Mouse (Mus musculus) heart, adult 2 months (tissue): ENCODE measurements at regions not wholly inside any gene's neighbourhood (a gene's known extent, or its start where the extent isn't known, plus 50 kb on each side); places are given as distances from the start of the nearest gene placed in this dataset.

Source experiments
- CTCF ChIP-seq: fragments of 200-600 bp; IDR thresholded peaks from 2 replicates; pipeline ENCODE4 v1.8.1; 2022; ENCODE audit warnings: antibody characterized with exemption, mild to moderate bottlenecking, moderate library complexity
- EP300 ChIP-seq: fragments of 200-500 bp; IDR thresholded peaks from 2 replicates; pipeline ENCODE4 v1.6.1; 2011; ENCODE audit warnings: low read depth, low read length, control low read depth; ENCODE audit not compliant: insufficient read depth

DNA sequence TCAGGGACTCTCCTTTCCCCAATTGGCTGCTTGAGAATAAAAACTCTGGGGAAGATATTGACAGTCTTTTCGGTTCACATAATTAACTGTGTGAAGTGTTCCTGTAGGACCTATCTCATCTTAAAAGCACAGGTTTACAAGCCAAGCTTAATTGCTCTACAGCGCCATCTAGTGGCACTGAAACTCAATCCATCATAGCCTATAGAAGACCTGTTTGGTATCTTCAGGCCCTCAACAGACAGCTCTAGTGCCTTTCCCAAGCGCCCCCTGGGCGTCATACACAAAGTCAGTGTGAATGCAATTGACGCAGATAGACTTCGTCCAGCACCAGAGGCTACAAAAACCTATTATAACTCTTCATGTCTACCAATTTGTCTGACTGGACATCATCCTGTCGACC is 78.9 kb upstream of the Lsm6 start:
- TF ChIP-seq CTCF (peak; percentile 93), EP300 (no peak)
